Mouse (Mus musculus) right cerebral cortex, postnatal 36 days (tissue): ENCODE results near the gene Hist1h2ac.
"Not testable (repeated sequence)": the region's sequence is repeated elsewhere in the genome, so short reads cannot be mapped to it uniquely, and the experiment has no call there.

Experiments
- DNase-seq, 2 experiments: peaks; one replicate each; pipeline ENCODE4 v3.0.0; 2022; ENCODE audit warnings: low spot score in 2 of 2, mixed read lengths in 1 of 2

Gene Hist1h2ac

GRCm38 (mm10) chr13:23700786-23701520, 17.2 kb upstream of the Hist1h2ac start:
- peak; percentile 47 to 48 for DNase-seq

- DNase-seq: no peak
Observed at GRCm38 (mm10) chr13:23699767-23700166, 16.0 kb upstream of the Hist1h2ac start.

GRCm38 (mm10) chr13:23698996-23699395, 15.2 kb upstream of the Hist1h2ac start:
- no peak for DNase-seq

- DNase-seq: peak; percentile 95 to 97
Observed at GRCm38 (mm10) chr13:23698300-23698693, 14.5 kb upstream of the Hist1h2ac start, which contains the start of gene Hist1h4c. Gene Hist1h4c (minus strand): TSS chr13:23698454.

GRCm38 (mm10) chr13:23697491-23698299, 13.9 kb upstream of the Hist1h2ac start:
- DNase-seq: no peak

GRCm38 (mm10) chr13:23696061-23696474, 12.3 kb upstream of the Hist1h2ac start:
- no peak for DNase-seq

GRCm38 (mm10) chr13:23695514-23695913, 11.8 kb upstream of the Hist1h2ac start, which contains the start of gene Hist1h1t:
Gene Hist1h1t (plus strand): TSS chr13:23695814.
- no peak for DNase-seq

- DNase-seq: no peak
Observed at GRCm38 (mm10) chr13:23694956-23695355, 11.2 kb upstream of the Hist1h2ac start.

- DNase-seq: no peak
Observed at GRCm38 (mm10) chr13:23693856-23694440, 10.2 kb upstream of the Hist1h2ac start.

GRCm38 (mm10) chr13:23689459-23689858, 5.7 kb upstream of the Hist1h2ac start:
- no peak for DNase-seq

GRCm38 (mm10) chr13:23688956-23689355, 5.2 kb upstream of the Hist1h2ac start:
- no peak for DNase-seq

GRCm38 (mm10) chr13:23687907-23688306, 4.2 kb upstream of the Hist1h2ac start:
- DNase-seq: no peak

- DNase-seq: no peak
Observed at GRCm38 (mm10) chr13:23687181-23687580, 3.4 kb upstream of the Hist1h2ac start.

- no peak for DNase-seq
Observed at GRCm38 (mm10) chr13:23685966-23686365, 2.2 kb upstream of the Hist1h2ac start.

GRCm38 (mm10) chr13:23685121-23685861, 1.5 kb upstream of the Hist1h2ac start:
- DNase-seq: no peak

GRCm38 (mm10) chr13:23684295-23684945, 672 bp upstream of the Hist1h2ac start:
- peak in 1 of 2 experiments; percentile 34 for DNase-seq

- not testable (repeated sequence) for DNase-seq
Observed at GRCm38 (mm10) chr13:23682947-23683754, 597 bp downstream of the Hist1h2ac start.

GRCm38 (mm10) chr13:23682623-23682946, 1.2 kb downstream of the Hist1h2ac start:
- no peak for DNase-seq

GRCm38 (mm10) chr13:23681990-23682582, 1.7 kb downstream of the Hist1h2ac start:
- DNase-seq: no peak

- DNase-seq: no peak
Observed at GRCm38 (mm10) chr13:23662536-23662935, 21.2 kb downstream of the Hist1h2ac start.
